ENCODE assay signal across 21 mouse cellular contexts in genomic region chr8:109446896-109447295, GRCm38 (mm10). TPM values are rescaled to one million over a fixed set of nuclear protein-coding genes. Genes with fewer than 3 reads are reported as not detected.
DNase-seq lines count a peak whose midpoint lies in the region; ATAC-seq and TF ChIP-seq lines count a peak whose summit lies in the region.
"Not testable (repeated sequence)": the region's sequence is repeated elsewhere in the genome, so short reads cannot be mapped to it uniquely, and the experiment has no call there.
"Had no signal": no experiment of that assay in that cellular context is flagged by ENCODE, and none has a peak within 500 bp of the region (broad histone marks: within the 10 kb centered on the region; RNA-seq: fewer than 3 reads in every experiment).

No protein-coding gene starts in this region.

- H3K27me3 ChIP-seq in CH12.LX (replicated peaks); ES-Bruce4 (ENCODE audit: control insufficient read depth, insufficient read depth, low read length, poor library complexity, severe bottlenecking): not testable (repeated sequence)

- dilution Hi-C loops in CH12.LX (cut with MboI; ENCODE audit: extremely low pct_ligation_motif_present, extremely low pct_unique_long_range_greater_than_20kb, low sequenced_read_pairs), result not testable (repeated sequence)

- H3K27ac ChIP-seq in CH12.LX (ENCODE audit: insufficient read depth, low read depth); ES-Bruce4 (ENCODE audit: insufficient read depth, low read length): not testable (repeated sequence)

- not testable (repeated sequence) for H3K9me3 ChIP-seq in CH12.LX (replicated peaks; ENCODE audit: low read length); ES-Bruce4 (replicated peaks; ENCODE audit: control insufficient read depth, insufficient read depth, low read length, poor library complexity, severe bottlenecking)

- H3K79me2 ChIP-seq in CH12.LX (replicated peaks; ENCODE audit: control insufficient read depth, extremely low read depth, insufficient read depth, poor library complexity, severe bottlenecking), result not testable (repeated sequence)

- not testable (repeated sequence) for H3K4me3 ChIP-seq in CH12.LX (replicated peaks in 1 of 3; ENCODE audit: low read depth in 2 of 3, low read length in 2 of 3, poor library complexity in 1 of 3); ES-Bruce4 (ENCODE audit: low read depth, low read length)

- not testable (repeated sequence) for TF ChIP-seq CTCF in CH12.LX (conservative IDR thresholded peaks at IDR 0.05 in 1 of 2, IDR thresholded peaks at IDR 0.05 in 1 of 2; ENCODE audit: low read depth in 2 of 2, low read length in 2 of 2); ES-Bruce4 (IDR thresholded peaks at IDR 0.05; ENCODE audit: low read depth, low read length)

- in situ Hi-C loops in CH12.LX (cut with MboI; ENCODE audit: low pct_ligation_motif_present, low pct_unique_long_range_greater_than_20kb, low sequenced_read_pairs), result not testable (repeated sequence)

- TF ChIP-seq POLR2A in CH12.LX (IDR thresholded peaks at IDR 0.05; ENCODE audit: low read depth, low read length); ES-Bruce4 (IDR thresholded peaks at IDR 0.05; ENCODE audit: insufficient read depth, low read length): not testable (repeated sequence)

- not testable (repeated sequence) for H3K36me3 ChIP-seq in CH12.LX (replicated peaks in 1 of 2; ENCODE audit: control insufficient read depth in 1 of 2, insufficient read depth in 1 of 2, low read length in 1 of 2); ES-Bruce4 (ENCODE audit: control insufficient read depth, insufficient read depth, low read length, poor library complexity, severe bottlenecking)

- not testable (repeated sequence) for TF ChIP-seq RAD21 in CH12.LX (IDR thresholded peaks at IDR 0.05; ENCODE audit: low read depth, low read length)

- not testable (repeated sequence) for TF ChIP-seq EP300 in CH12.LX (IDR thresholded peaks at IDR 0.05; ENCODE audit: low read length); ES-Bruce4 (IDR thresholded peaks at IDR 0.05; ENCODE audit: insufficient read depth, low read depth, low read length)

- not testable (repeated sequence) for H3K4me1 ChIP-seq in CH12.LX (ENCODE audit: control insufficient read depth in 1 of 2, insufficient read depth in 2 of 2); ES-Bruce4 (ENCODE audit: control insufficient read depth, insufficient read depth, low read length)

- H3K4me2 ChIP-seq in CH12.LX (ENCODE audit: insufficient read depth, low read depth, poor library complexity, severe bottlenecking), result not testable (repeated sequence)

- ATAC-seq in common myeloid progenitor, adult 5-6 weeks (replicated peaks; ENCODE audit: low read depth, poor library complexity, severe bottlenecking), result 0 out of 2 replicates have a peak, but pooled peaks have one; percentile 15

- DNase-seq in CH12.LX (ENCODE audit: extremely low read depth) (peak; percentile 37), ES-CJ7 (ENCODE audit: low read depth, low spot score) (peak; percentile 37), R1 (ENCODE audit: low read depth, low spot score) (peak; percentile 53), ZHBTc4 (ENCODE audit: low read depth, low spot score) (peak; percentile 60)
- DNase-seq in heart, adult 11 months, result peak; percentile 35

- H3K9ac ChIP-seq in CH12.LX (ENCODE audit: insufficient read depth, low read depth), result not testable (repeated sequence)
- peak overlapping the region; percentile 40; the same call in 1 of the 2 replicates for H3K9ac ChIP-seq in ES-Bruce4 (ENCODE audit: low read depth, poor library complexity, severe bottlenecking)

RNA-seq across cellular contexts. Expression of gene Pmfbp1, which starts 46.9 kb away (rescaled TPM):
- total RNA-seq in CH12.LX (2012; rRNA removed), result 0.04 TPM in 1 of 2 replicates, not detected in the other
- total RNA-seq in CH12.LX (2014; rRNA removed), result 0.07 TPM in 1 of 2 replicates, not detected in the other
- polyA plus RNA-seq in CH12.LX (2012; ENCODE audit: insufficient read length, low read depth), result 0.07 and 0.11 TPM in 2 replicates
- polyA plus RNA-seq in ES-Bruce4 (2011; ENCODE audit: insufficient read depth, insufficient read length, low read depth, missing spikeins), result not detected in 2 replicates
- not detected in 2 replicates for total RNA-seq in common myeloid progenitor, adult 5-6 weeks (2017)
- total RNA-seq: adrenal gland, adult 18-20 months; adrenal gland, adult 2 months; adrenal gland, adult 8-10 months; adrenal gland, postnatal 10 days; adrenal gland, postnatal 14 days; adrenal gland, postnatal 25 days; adrenal gland, postnatal 36 days; adrenal gland, postnatal 4 days; ES-E14 had no signal
- polyA plus RNA-seq: activated CD4-positive, CD25-positive, alpha-beta regulatory T cell, adult 4 months; adrenal gland, adult 2 months; C2C12; CD4-positive, CD25-positive, alpha-beta regulatory T cell, adult 4 months; G1E; Patski had no signal
